Mouse (Mus musculus): ENCODE measurements around the gene Kcnh1. TPM values are rescaled to one million over a fixed set of nuclear protein-coding genes. Genes with fewer than 3 reads are reported as not detected.

Kcnh1 gene
- total RNA-seq, 2 experiments from 2014 or later = 24.0 to 27.2 TPM

Other genes starting within 250 kb of the Kcnh1 start
- gene Rd3, start 213.4 kb upstream of the Kcnh1 start, total RNA-seq (2021) = 1 to 10 TPM in 1 of 2 experiments, under 1 TPM in 1; 0.19 to 1.4 TPM
- 1 to 10 TPM; 2.1 to 3.8 TPM for gene Traf5, start 98.2 kb upstream of the Kcnh1 start, total RNA-seq (2021)
- gene Rcor3, start 52.7 kb upstream of the Kcnh1 start, total RNA-seq (2021) = 10 to 100 TPM; 45.3 to 55.8 TPM